Mouse (Mus musculus) liver, postnatal 0 days (tissue): ENCODE results near the gene Mecom.

ENCODE experiments used
- CTCF ChIP-seq: sonication (generic); IDR thresholded peaks from 2 replicates; pipeline ENCODE4 v1.5.1; 2016; ENCODE audit warnings: antibody characterized with exemption, low read depth
- EP300 ChIP-seq: IDR thresholded peaks from 2 replicates; pipeline ENCODE4 v1.6.1; 2016; ENCODE audit warnings: antibody characterized with exemption, low read depth, mild to moderate bottlenecking

DNA sequence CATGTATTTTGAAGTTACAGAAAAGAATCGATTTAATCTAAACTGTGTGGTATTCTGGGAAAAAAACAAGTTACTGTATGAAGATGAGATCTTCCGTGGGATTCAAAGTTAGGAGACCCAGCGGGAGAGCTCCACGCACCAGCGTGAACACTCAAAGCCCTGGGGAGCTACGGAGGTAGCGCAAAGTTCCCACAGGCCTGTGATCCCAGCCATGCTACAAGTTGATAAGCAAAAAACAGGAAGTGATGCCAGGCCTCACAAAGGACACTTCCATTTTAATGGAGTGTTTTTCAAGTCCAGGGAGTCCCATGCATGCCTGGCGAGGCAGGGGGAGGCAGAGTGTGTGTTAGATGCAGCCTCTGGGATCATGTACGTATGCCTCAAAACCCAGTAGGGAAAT lies 464.5 kb downstream of the Mecom start:
- TF ChIP-seq CTCF: no peak
- TF ChIP-seq EP300: no peak
